Mouse (Mus musculus): ENCODE measurements around the gene Akap6.
A peak's percentile ranks its signal among the peaks of the same experiment; 100 is the strongest.

Gene Akap6

GRCm38 (mm10) chr12:52908448-52909066 lies 209.4 kb downstream of the Akap6 start:
- no peak for DNase-seq (ENCODE audit: low spot score in 2 of 2)

GRCm38 (mm10) chr12:52910345-52910744 lies 211.2 kb downstream of the Akap6 start:
- no peak for DNase-seq (ENCODE audit: low spot score in 2 of 2)

- peak in 1 of 2 experiments; percentile 82 for DNase-seq (ENCODE audit: low spot score in 2 of 2)
Measured at GRCm38 (mm10) chr12:52910819-52911218, 211.6 kb downstream of the Akap6 start.

GRCm38 (mm10) chr12:52918939-52919338 lies 219.8 kb downstream of the Akap6 start:
- DNase-seq (ENCODE audit: low spot score in 2 of 2), result no peak

- DNase-seq (ENCODE audit: low spot score in 2 of 2), result no peak
Measured at GRCm38 (mm10) chr12:52922510-52922909, 223.3 kb downstream of the Akap6 start.

- DNase-seq (ENCODE audit: low spot score in 2 of 2), result no peak
Measured at GRCm38 (mm10) chr12:52925448-52925847, 226.3 kb downstream of the Akap6 start.

- DNase-seq (ENCODE audit: low spot score in 2 of 2), result no peak
Measured at GRCm38 (mm10) chr12:52933832-52934231, 234.6 kb downstream of the Akap6 start.

GRCm38 (mm10) chr12:52934989-52935388 lies 235.8 kb downstream of the Akap6 start:
- no peak for DNase-seq (ENCODE audit: low spot score in 2 of 2)

GRCm38 (mm10) chr12:52938786-52939185 lies 239.6 kb downstream of the Akap6 start:
- DNase-seq (ENCODE audit: low spot score in 2 of 2), result no peak

- no peak for DNase-seq (ENCODE audit: low spot score in 2 of 2)
Measured at GRCm38 (mm10) chr12:52939324-52939946, 240.3 kb downstream of the Akap6 start.

GRCm38 (mm10) chr12:52941941-52942340 lies 242.8 kb downstream of the Akap6 start:
- DNase-seq (ENCODE audit: low spot score in 2 of 2), result no peak

- DNase-seq (ENCODE audit: low spot score in 2 of 2), result no peak
Measured at GRCm38 (mm10) chr12:52944274-52944673, 245.1 kb downstream of the Akap6 start.

GRCm38 (mm10) chr12:52944949-52945348 lies 245.8 kb downstream of the Akap6 start:
- no peak for DNase-seq (ENCODE audit: low spot score in 2 of 2)

- no peak for DNase-seq (ENCODE audit: low spot score in 2 of 2)
Measured at GRCm38 (mm10) chr12:52950660-52951059, 251.5 kb downstream of the Akap6 start.

GRCm38 (mm10) chr12:52957587-52957986 lies 258.4 kb downstream of the Akap6 start:
- no peak for DNase-seq (ENCODE audit: low spot score in 2 of 2)

- no peak for DNase-seq (ENCODE audit: low spot score in 2 of 2)
Measured at GRCm38 (mm10) chr12:52957994-52958393, 258.8 kb downstream of the Akap6 start.

- DNase-seq (ENCODE audit: low spot score in 2 of 2), result no peak
Measured at GRCm38 (mm10) chr12:52991745-52992144, 292.6 kb downstream of the Akap6 start.

- no peak for DNase-seq (ENCODE audit: low spot score in 2 of 2)
Measured at GRCm38 (mm10) chr12:53012336-53012735, 313.2 kb downstream of the Akap6 start.

GRCm38 (mm10) chr12:53014539-53014938 lies 315.4 kb downstream of the Akap6 start:
- DNase-seq (ENCODE audit: low spot score in 2 of 2), result no peak

GRCm38 (mm10) chr12:53024575-53025246 lies 325.5 kb downstream of the Akap6 start:
- DNase-seq (ENCODE audit: low spot score in 2 of 2), result no peak

GRCm38 (mm10) chr12:53027308-53027707 lies 328.1 kb downstream of the Akap6 start:
- peak in 1 of 2 experiments; percentile 42 for DNase-seq (ENCODE audit: low spot score in 2 of 2)

- DNase-seq (ENCODE audit: low spot score in 2 of 2), result peak in 1 of 2 experiments; percentile 56
Measured at GRCm38 (mm10) chr12:53028926-53029325, 329.7 kb downstream of the Akap6 start.

GRCm38 (mm10) chr12:53029910-53030309 lies 330.7 kb downstream of the Akap6 start:
- no peak for DNase-seq (ENCODE audit: low spot score in 2 of 2)
